Mouse (Mus musculus): ENCODE measurements around the gene Ptprn2. TPM values are rescaled to one million over a fixed set of nuclear protein-coding genes. Genes with fewer than 3 reads are reported as not detected.

Gene Ptprn2
- total RNA-seq, 2 experiments from 2014 or later: not detected

DNA sequence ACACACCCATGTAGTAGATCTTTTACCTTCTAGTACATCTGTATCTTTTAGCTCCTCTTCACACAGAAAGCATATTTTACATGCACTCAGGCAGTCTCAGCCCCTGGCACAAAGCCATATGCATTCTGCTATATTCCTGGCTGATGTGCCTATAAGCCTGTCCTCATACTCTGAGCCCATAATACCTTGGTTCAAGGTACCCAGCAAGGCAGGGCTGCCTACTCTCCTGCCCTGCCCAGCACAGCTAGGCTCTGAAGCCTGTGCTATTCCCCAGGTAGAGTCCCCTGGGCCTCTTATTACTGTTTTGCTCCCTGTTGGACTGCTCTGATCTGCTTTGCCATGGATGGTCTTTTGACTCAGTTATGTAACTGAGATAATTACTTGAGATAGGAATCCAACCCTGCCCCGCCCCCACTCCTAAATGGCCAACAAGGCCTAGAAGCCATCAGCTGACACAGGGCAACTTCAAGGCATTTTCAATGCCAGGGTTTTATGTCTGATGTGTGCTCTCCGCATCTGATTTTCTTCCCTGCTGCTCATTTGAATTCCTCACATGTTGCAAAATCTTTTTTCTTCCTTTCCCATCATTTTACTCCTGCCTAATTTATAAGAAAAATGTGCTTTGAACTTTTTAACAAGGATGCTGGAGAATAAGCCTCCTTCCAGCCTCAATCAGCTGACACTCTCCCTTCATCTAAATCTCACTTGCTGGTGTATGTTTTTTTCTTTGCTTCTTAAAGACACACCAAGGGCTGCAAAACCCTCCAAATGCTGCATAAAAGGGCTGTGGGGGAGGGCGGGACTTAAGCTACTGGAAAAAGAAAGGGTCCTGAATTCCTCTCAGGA is 598.6 kb downstream of the Ptprn2 start:
- intact Hi-C loops (cut with DNase I): no loop called here
- DNase-seq (ENCODE audit: low spot score): no peak

DNA sequence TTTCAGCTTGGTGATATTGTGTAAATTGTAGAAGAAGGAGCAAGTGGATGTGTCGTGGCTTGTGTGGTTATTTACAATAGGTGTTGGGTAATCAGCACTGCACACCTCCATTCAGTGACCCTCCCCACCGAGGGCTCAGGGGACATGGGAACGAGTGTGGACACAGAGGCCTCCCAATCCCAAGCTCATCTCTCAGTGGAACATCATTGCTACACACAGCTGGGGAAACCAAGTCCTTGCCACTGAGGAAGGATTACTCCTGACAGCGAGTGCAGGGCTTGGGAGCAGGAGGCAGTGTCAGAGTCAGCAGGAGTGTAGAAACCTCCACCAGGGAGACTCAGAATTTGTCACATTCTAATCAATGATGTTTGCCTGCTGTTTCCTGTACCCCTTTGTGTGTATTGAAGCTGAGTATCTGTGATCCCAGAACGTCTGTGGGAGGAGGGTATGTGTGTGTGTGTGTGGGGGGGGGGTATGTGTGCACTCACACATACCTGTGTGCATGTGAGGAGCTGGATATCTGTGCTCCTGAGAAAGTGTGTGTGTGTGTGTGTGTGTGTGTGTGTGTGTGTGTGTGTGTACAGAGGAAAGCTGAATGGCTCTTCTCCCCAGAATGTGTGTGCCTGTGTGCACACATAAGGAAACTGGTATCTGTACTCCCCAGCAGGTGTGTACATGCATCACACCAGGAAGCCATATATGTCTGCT is 599.3 kb downstream of the Ptprn2 start:
- intact Hi-C loops (cut with DNase I): no loop called here

DNA sequence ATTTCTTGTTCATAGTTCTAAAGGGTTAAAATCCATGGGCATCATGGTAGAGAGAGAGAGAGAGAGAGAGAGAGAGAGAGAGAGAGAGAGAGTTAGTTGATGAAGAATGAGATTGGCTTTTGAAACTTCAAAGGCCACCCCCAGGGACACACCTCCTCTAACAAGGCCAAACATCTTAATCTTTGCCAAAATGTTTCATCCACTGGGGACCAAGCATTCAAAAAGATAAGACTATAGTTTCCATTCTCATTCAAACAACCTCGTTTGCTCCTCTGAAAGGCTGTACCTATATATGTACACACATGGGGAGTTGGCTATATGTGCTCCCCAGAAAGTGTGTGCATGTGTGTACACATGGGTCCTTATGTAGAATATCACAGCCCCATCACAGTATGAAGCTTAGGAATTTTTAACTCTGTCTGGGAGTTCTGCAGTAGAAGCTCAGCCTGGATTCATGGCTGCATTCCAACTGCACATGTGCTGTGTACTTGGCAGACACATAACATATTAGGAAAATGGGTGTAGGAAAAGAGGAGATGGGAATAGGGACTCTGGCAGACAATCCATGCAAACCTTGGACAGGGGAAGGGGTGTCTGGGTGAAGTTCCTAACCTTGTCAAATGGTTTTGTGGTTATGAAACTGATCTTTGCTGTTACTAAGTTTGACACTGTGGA is 600.3 kb downstream of the Ptprn2 start:
- intact Hi-C loops (cut with DNase I): no loop called here
- DNase-seq (ENCODE audit: low spot score): no peak

More for the DNA sequence above, 599.3 kb downstream of the Ptprn2 start:
- DNase-seq (ENCODE audit: low spot score): no peak

GRCm38 (mm10) chr12:117092345-117093107 is 607.0 kb downstream of the Ptprn2 start:
- intact Hi-C loops (cut with DNase I): no loop called here
- no peak for DNase-seq (ENCODE audit: low spot score)

DNA sequence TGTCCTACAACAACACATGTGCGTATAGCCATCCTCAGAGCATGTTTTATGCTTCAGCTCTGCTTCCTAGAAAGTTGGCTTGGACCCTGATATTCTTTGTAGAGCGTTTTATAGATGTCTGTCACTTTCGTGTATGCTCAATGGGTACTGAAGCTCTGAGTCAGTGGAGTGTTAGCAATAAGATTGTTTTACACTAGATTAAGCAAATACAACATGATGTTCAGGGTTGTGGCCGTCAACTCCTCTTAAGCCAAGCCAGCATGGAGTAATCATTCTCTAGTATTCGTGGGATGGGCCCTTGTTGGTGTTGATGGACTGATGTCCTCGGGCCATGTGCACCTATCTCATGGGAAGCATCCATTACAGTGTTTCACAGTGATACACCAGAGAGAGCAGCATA is 610.4 kb downstream of the Ptprn2 start:
- DNase-seq (ENCODE audit: low spot score): no peak
- intact Hi-C loops (cut with DNase I): no loop called here

DNA sequence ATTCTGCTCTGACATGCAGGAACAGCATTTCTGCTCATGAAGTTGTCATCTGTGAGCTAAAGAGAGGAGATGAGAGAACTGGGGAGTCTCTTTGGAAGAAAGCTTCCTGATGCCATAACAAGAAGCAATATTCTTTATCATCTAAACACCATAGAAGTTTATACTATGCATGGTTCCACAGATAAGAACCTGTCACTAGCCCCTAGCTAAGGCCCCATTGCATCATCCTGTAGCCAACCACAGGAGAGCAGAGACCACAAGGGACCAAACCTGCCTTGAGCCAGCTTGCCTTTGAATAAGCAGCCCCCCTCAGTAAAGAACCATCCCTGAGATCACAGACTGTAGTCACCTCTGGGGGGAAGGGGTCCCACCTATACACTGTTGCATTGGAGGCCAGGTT is 612.8 kb downstream of the Ptprn2 start:
- intact Hi-C loops (cut with DNase I): no loop called here
- no peak for DNase-seq (ENCODE audit: low spot score)

- intact Hi-C loops (cut with DNase I): no loop called here
- DNase-seq (ENCODE audit: low spot score): no peak
Observed at GRCm38 (mm10) chr12:117106696-117107095, 621.2 kb downstream of the Ptprn2 start.

GRCm38 (mm10) chr12:117107143-117107616 is 621.7 kb downstream of the Ptprn2 start:
- intact Hi-C loops (cut with DNase I): no loop called here

GRCm38 (mm10) chr12:117115254-117115865 is 629.8 kb downstream of the Ptprn2 start:
- DNase-seq (ENCODE audit: low spot score): no peak
- intact Hi-C loops (cut with DNase I): no loop called here

More at GRCm38 (mm10) chr12:117107143-117107616, 621.7 kb downstream of the Ptprn2 start:
- DNase-seq (ENCODE audit: low spot score): no peak

- intact Hi-C loops (cut with DNase I): no loop called here
- DNase-seq (ENCODE audit: low spot score): no peak
Observed at GRCm38 (mm10) chr12:117127078-117127477, 641.6 kb downstream of the Ptprn2 start.

GRCm38 (mm10) chr12:117127485-117127884 is 642.0 kb downstream of the Ptprn2 start:
- no peak for DNase-seq (ENCODE audit: low spot score)
- intact Hi-C loops (cut with DNase I): no loop called here

DNA sequence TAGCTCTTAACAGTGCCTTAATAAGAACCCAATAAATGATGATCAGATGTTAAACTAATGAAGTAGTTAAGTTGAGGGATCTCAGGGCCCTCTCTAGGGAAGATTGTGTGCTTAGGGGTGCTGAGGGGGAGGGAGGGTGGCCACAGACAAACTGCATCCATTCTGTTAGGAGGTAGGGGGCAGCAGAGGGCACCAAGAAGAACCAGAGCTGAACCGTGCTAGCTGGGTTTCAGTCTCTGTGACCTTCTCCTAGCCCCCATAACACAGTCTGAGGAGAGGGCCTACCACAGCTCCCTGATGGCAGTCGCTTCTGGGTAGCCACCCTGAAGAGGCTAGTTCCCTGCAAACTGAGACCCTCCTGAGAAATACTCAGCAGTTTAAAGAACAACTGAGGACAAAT is 646.6 kb downstream of the Ptprn2 start:
- DNase-seq (ENCODE audit: low spot score): no peak
- intact Hi-C loops (cut with DNase I): loop anchor here (1.0 kb wide), 1 partner anchor 194 kb away; no protein-coding TSS in a partner anchor

DNA sequence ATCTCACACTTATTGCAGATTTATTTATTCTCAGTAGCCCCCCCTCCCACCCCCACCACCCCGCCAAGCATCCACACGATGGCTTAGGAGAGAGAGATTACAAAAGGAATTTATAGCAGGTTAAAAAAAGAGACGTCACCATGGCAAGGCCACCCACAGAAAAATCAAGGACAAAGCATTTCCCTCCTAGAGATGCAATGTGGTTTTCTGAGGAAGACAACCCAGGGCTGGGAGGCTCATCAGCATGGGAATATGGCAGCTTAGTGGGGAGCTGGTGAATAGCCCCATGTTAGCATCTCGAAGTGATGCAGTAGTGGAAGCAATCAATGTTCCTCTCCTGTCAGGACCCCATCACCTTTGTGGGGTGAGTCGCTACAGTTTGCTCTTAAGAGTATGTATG is 649.7 kb downstream of the Ptprn2 start:
- no peak for DNase-seq (ENCODE audit: low spot score)
- intact Hi-C loops (cut with DNase I): no loop called here

GRCm38 (mm10) chr12:117136472-117137010 is 651.0 kb downstream of the Ptprn2 start:
- intact Hi-C loops (cut with DNase I): no loop called here
- no peak for DNase-seq (ENCODE audit: low spot score)

- intact Hi-C loops (cut with DNase I): no loop called here
- no peak for DNase-seq (ENCODE audit: low spot score)
Observed at GRCm38 (mm10) chr12:117140901-117141300, 655.4 kb downstream of the Ptprn2 start.

GRCm38 (mm10) chr12:117141394-117141793 is 655.9 kb downstream of the Ptprn2 start:
- intact Hi-C loops (cut with DNase I): no loop called here
- no peak for DNase-seq (ENCODE audit: low spot score)

- intact Hi-C loops (cut with DNase I): no loop called here
- no peak for DNase-seq (ENCODE audit: low spot score)
Observed at GRCm38 (mm10) chr12:117149176-117149575, 663.7 kb downstream of the Ptprn2 start.

GRCm38 (mm10) chr12:117150611-117151395 is 665.3 kb downstream of the Ptprn2 start:
- intact Hi-C loops (cut with DNase I): no loop called here
- DNase-seq (ENCODE audit: low spot score): no peak
